ENCODE assay signal across 11 mouse cellular contexts in genomic region chr2:24416668-24417067, GRCm38 (mm10). TPM values are rescaled to one million over a fixed set of nuclear protein-coding genes. Genes with fewer than 3 reads are reported as not detected.
DNase-seq lines count a peak whose midpoint lies in the region; ATAC-seq lines count a peak whose summit lies in the region.
"Had no signal": no experiment of that assay in that cellular context is flagged by ENCODE, and none has a peak within 500 bp of the region (broad histone marks: within the 10 kb centered on the region; RNA-seq: fewer than 3 reads in every experiment).

No protein-coding gene starts in this region.

- WGBS in embryonic facial prominence, embryonic 14.5 days = 5% methylated on average over 5 of the region's 9 CpGs
- WGBS in kidney, embryonic 16.5 days = 10% methylated on average over 9 of the region's 9 CpGs
- WGBS in neural tube, embryonic 13.5 days = 5% methylated on average over 9 of the region's 9 CpGs

- H3K36me3 ChIP-seq in embryonic facial prominence, embryonic 14.5 days (ENCODE audit: control insufficient read depth, insufficient read depth, low read length) = no peaks in the 10 kb centered on the region
- H3K36me3 ChIP-seq in kidney, embryonic 16.5 days (ENCODE audit: insufficient read depth, low read length) = peaks cover 17% of the 10 kb centered on the region
- H3K36me3 ChIP-seq in neural tube, embryonic 13.5 days = 0 out of 2 replicates have a peak, but pooled peaks cover 4% of the 10 kb centered on the region

- peaks cover 7% of the 10 kb centered on the region for H3K4me1 ChIP-seq in embryonic facial prominence, embryonic 14.5 days (ENCODE audit: control insufficient read depth, insufficient read depth, low read length)
- peaks cover 75% of the 10 kb centered on the region for H3K4me1 ChIP-seq in kidney, embryonic 16.5 days (ENCODE audit: insufficient read depth, low read length)
- peaks cover 48% of the 10 kb centered on the region for H3K4me1 ChIP-seq in neural tube, embryonic 13.5 days (replicated peaks)

- peak; percentile 22 for DNase-seq in gastrocnemius, postnatal 10 days
- no peak for DNase-seq in gastrocnemius, postnatal 25 days
- peak; percentile 54 for DNase-seq in embryonic facial prominence, embryonic 14.5 days (ENCODE audit: low spot score)
- DNase-seq in cerebellum, adult 8-10 months = no peak
- no peak for DNase-seq in B cell, adult 2 months
- no peak for DNase-seq in urinary bladder, postnatal 10 days (ENCODE audit: low spot score)

- H3K27ac ChIP-seq in embryonic facial prominence, embryonic 14.5 days (replicated peaks; ENCODE audit: low read depth, low read length) = no peak overlapping the region
- peak overlapping the region; percentile 96 for H3K27ac ChIP-seq in kidney, embryonic 16.5 days (ENCODE audit: low read length)
- peak overlapping the region; percentile 92 for H3K27ac ChIP-seq in neural tube, embryonic 13.5 days (replicated peaks)
- H3K27ac ChIP-seq: heart, adult 2 months had no signal

- H3K9ac ChIP-seq in embryonic facial prominence, embryonic 14.5 days (ENCODE audit: low read depth, low read length) = no peak overlapping the region
- H3K9ac ChIP-seq in kidney, embryonic 16.5 days (replicated peaks; ENCODE audit: low read length) = peak overlapping the region; percentile 5
- 0 out of 2 replicates have a peak overlapping the region, but pooled peaks have one; percentile 31 for H3K9ac ChIP-seq in neural tube, embryonic 13.5 days

- peak; percentile 37; the same call in 1 of the 2 replicates for ATAC-seq in embryonic facial prominence, embryonic 14.5 days (ENCODE audit: low read depth)
- peak; percentile 78 for ATAC-seq in kidney, embryonic 16.5 days (ENCODE audit: low FRiP score, low TSS enrichment)
- peak; percentile 85 for ATAC-seq in neural tube, embryonic 13.5 days (ENCODE audit: low read depth)

- no peaks in the 10 kb centered on the region for H3K27me3 ChIP-seq in embryonic facial prominence, embryonic 14.5 days (replicated peaks; ENCODE audit: control insufficient read depth, insufficient read depth, low read length)
- no peaks in the 10 kb centered on the region for H3K27me3 ChIP-seq in kidney, embryonic 16.5 days (ENCODE audit: insufficient read depth, low read length)
- H3K27me3 ChIP-seq in neural tube, embryonic 13.5 days = no peaks in the 10 kb centered on the region

- H3K4me2 ChIP-seq in embryonic facial prominence, embryonic 14.5 days (ENCODE audit: low read depth, low read length) = peak overlapping the region; percentile 4; the same call in 1 of the 2 replicates
- H3K4me2 ChIP-seq in kidney, embryonic 16.5 days (replicated peaks; ENCODE audit: low read depth, low read length) = peak overlapping the region; percentile 6; the same call in 1 of the 2 replicates
- H3K4me2 ChIP-seq in neural tube, embryonic 13.5 days = 0 out of 2 replicates have a peak overlapping the region, but pooled peaks have one; percentile 11

- no peak overlapping the region for H3K4me3 ChIP-seq in embryonic facial prominence, embryonic 14.5 days (ENCODE audit: low read depth, low read length)
- no peak overlapping the region for H3K4me3 ChIP-seq in kidney, embryonic 16.5 days (ENCODE audit: low read length)
- no peak overlapping the region for H3K4me3 ChIP-seq in neural tube, embryonic 13.5 days
- H3K4me3 ChIP-seq: heart, adult 2 months had no signal

- H3K9me3 ChIP-seq in embryonic facial prominence, embryonic 14.5 days (ENCODE audit: control insufficient read depth, low read length) = no peaks in the 10 kb centered on the region
- no peaks in the 10 kb centered on the region for H3K9me3 ChIP-seq in kidney, embryonic 16.5 days (ENCODE audit: low read length)
- no peaks in the 10 kb centered on the region for H3K9me3 ChIP-seq in neural tube, embryonic 13.5 days

RNA-seq across cellular contexts. Expression of gene Psd4, which starts 49.3 kb away (rescaled TPM):
- 1 to 10 TPM in 1 of 2 experiments, under 1 TPM in 1; 0.75 to 1.7 TPM for total RNA-seq in gastrocnemius, postnatal 10 days (2021)
- total RNA-seq in gastrocnemius, postnatal 25 days (2021) = under 1 TPM; 0.13 to 0.49 TPM
- polyA plus RNA-seq in embryonic facial prominence, embryonic 14.5 days (2014; fragmentation: Nextera tagmentation; extraction: Ambion mirVana) = 2.4 and 2.7 TPM in 2 replicates
- polyA plus RNA-seq in kidney, embryonic 16.5 days (2015; fragmentation: Nextera tagmentation; extraction: Ambion mirVana) = 2.4 and 3.1 TPM in 2 replicates
- polyA plus RNA-seq in neural tube, embryonic 13.5 days (2015; fragmentation: Nextera tagmentation; extraction: Ambion mirVana) = 0.25 and 1.3 TPM in 2 replicates

RNA-seq across cellular contexts. Expression of gene Pax8, which starts 58.7 kb away (rescaled TPM):
- total RNA-seq in gastrocnemius, postnatal 10 days (2021) = not detected
- not detected for total RNA-seq in gastrocnemius, postnatal 25 days (2021)
- 0.77 and 0.97 TPM in 2 replicates for polyA plus RNA-seq in embryonic facial prominence, embryonic 14.5 days (2014; fragmentation: Nextera tagmentation; extraction: Ambion mirVana)
- 134 and 160 TPM in 2 replicates for polyA plus RNA-seq in kidney, embryonic 16.5 days (2015; fragmentation: Nextera tagmentation; extraction: Ambion mirVana)
- 53.2 and 58.0 TPM in 2 replicates for polyA plus RNA-seq in neural tube, embryonic 13.5 days (2015; fragmentation: Nextera tagmentation; extraction: Ambion mirVana)
- total RNA-seq: heart, adult 2 months; left cerebral cortex, postnatal 10 days; neutrophil, adult 5-6 weeks had no signal
- polyA plus RNA-seq: heart, adult 2 months had no signal

Comparison
In these comparisons a context has a peak if more than half of its experiments do, and no peak if none do; other contexts are left out.
1. DNase-seq: peak in gastrocnemius, postnatal 10 days (single experiment) and embryonic facial prominence, embryonic 14.5 days (single experiment); none in gastrocnemius, postnatal 25 days (single experiment), cerebellum, adult 8-10 months (single experiment), B cell, adult 2 months (0 of 2) and urinary bladder, postnatal 10 days (single experiment).
2. RNA of gene Pax8, which starts 58.7 kb away (polyA plus RNA-seq): 134 to 160 TPM in kidney, embryonic 16.5 days and 53.2 to 58.0 TPM in neural tube, embryonic 13.5 days; 0.77 to 0.97 TPM in embryonic facial prominence, embryonic 14.5 days; every median in the first group is over 10 times any median in the second.
3. Peak in every context shown above with its lines, with median percentiles within 50 percentile points of each other: ATAC-seq and H3K4me2 ChIP-seq.